Mouse (Mus musculus) liver, embryonic 15.5 days (tissue): Measurements from ENCODE around the gene Fads1. TPM values are rescaled to one million over a fixed set of nuclear protein-coding genes. Genes with fewer than 3 reads are reported as not detected.

Experiments
- microRNA-seq: library from miRNA; unstranded; fragments of <30 nt; microRNA quantifications from one replicate; pipeline ENCODE4, GENCODE M21; 2016
- polyA plus RNA-seq: library from polyadenylated mRNA; unstranded; fragments of >200 nt; fragmentation: Nextera tagmentation; extraction: Ambion mirVana; gene quantifications from 2 replicates; pipeline ENCODE4 v1.2.1, GENCODE M21; 2015

Gene Fads1
- polyA plus RNA-seq, 1 experiment from 2014 or later, result 73.6 TPM

Small RNA genes within 50 kb of the gene (microRNA-seq; reads per million reads assigned to microRNA genes)
- 1.3 reads per million for gene Mir6993

Other genes starting within 250 kb of the Fads1 start
- 3,441 and 3,837 TPM in 2 replicates for gene Fth1, start 202.3 kb upstream of the Fads1 start, polyA plus RNA-seq
- gene Best1, start 181.3 kb upstream of the Fads1 start, polyA plus RNA-seq, result 0.09 and 0.12 TPM in 2 replicates
- 245 and 277 TPM in 2 replicates for gene Rab3il1, start 181.2 kb upstream of the Fads1 start, polyA plus RNA-seq
- gene Fads3, start 141.3 kb upstream of the Fads1 start, polyA plus RNA-seq, result 7.6 and 8.9 TPM in 2 replicates
- gene Fads2, start 81.1 kb upstream of the Fads1 start, polyA plus RNA-seq, result 89.7 and 102 TPM in 2 replicates
- 254 and 296 TPM in 2 replicates for gene Tmem258, start 21.1 kb downstream of the Fads1 start, polyA plus RNA-seq
- gene Fen1, start 21.3 kb downstream of the Fads1 start, polyA plus RNA-seq, result 136 and 142 TPM in 2 replicates
- 2.6 and 3.2 TPM in 2 replicates for gene Myrf, start 57.9 kb downstream of the Fads1 start, polyA plus RNA-seq
- gene Dagla, start 122.0 kb downstream of the Fads1 start, polyA plus RNA-seq, result 0.22 and 0.37 TPM in 2 replicates
- gene Syt7, start 206.2 kb downstream of the Fads1 start, polyA plus RNA-seq, result 0.10 and 0.24 TPM in 2 replicates